Mouse (Mus musculus): ENCODE results near the gene Fxr1.
"Not testable (repeated sequence)": the region's sequence is repeated elsewhere in the genome, so short reads cannot be mapped to it uniquely, and the experiment has no call there.

The Fxr1 gene

DNA sequence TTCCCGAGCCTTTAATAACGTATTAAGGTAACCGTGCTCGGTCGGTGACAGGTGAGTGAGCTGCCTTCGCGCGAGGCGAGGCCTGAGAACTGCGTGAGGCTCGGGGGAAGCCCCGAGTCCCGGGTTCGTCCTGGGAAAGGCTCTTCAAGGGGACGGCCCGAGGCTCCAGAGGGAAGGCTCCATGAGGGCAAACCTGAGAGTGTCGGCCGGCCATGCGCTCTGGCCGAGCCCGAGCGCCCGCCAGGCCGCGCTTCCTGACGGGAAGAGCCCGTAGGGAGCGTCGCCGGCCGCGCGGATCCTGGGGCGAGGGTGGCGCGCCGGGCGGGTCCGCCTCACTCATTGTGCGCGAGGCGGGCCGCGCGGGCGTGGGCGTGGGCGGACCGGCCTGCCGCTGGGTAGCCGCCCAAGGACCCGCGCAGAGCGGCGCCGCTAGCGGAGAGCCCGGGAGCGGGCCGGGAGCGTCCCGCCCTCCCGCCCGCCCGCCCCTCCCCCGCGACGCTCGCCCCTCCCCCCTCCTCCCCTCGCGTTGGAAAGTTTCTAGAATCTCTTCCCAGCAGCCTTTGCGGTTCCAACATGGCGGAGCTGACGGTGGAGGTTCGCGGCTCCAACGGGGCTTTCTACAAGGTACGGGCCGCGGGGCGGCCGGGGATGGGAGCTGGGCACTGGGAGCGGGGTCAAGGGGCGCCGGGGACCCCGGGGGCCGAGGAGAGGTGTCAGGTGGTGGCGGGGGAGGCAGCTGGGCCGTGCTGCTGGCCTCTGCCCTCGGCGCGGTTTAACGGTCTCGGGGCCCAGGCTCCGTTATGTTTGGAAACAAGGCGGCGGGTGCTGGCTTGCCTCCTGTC, at the start of gene Fxr1:
Gene Fxr1, plus strand, starts transcription at position 404 of the 842 bp plus-strand sequence.
- DNase-seq (ENCODE audit: low spot score in 2 of 2) = peak; percentile 86 to 87

DNA sequence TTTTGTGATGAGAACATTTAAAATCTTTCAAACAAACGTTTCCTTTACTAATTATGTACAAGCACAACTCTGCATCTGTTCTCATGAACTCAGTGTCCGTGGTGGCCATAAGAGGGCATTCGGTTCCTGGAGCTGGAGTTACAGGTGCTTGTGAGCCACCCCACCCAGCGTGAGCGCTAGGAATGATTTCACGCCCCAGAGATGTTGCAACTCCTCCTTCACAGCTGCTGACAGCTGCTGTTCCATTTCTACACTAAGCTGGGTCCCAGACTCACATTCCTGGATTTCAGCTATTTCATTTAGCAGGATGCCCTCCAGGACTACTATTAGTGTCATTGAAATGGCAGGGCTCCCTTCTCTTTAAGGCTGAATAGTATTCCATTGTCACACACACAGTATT, 40.3 kb upstream of the Fxr1 start:
- DNase-seq (ENCODE audit: low spot score in 2 of 2) = no peak

DNA sequence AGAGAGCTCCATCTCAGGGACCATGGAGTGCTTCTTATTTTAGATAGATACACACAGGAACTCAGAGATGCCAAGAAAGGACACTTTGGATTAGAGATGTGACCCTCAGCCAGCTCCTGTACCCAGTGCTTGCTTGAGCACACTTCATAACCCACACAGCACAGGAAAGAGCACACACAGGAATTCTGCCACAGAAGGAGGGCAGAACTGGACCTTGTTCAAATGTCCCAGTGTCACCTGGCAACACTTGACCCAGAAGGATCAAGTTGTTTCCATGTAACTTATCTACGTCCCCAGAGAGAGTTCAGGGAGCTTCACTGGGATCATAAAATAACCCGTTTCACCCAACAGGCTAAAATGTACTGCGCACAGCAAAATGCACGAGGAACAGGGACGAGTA, 37.0 kb upstream of the Fxr1 start:
- DNase-seq (ENCODE audit: low spot score in 2 of 2) = peak in 1 of 2 experiments; percentile 27

DNA sequence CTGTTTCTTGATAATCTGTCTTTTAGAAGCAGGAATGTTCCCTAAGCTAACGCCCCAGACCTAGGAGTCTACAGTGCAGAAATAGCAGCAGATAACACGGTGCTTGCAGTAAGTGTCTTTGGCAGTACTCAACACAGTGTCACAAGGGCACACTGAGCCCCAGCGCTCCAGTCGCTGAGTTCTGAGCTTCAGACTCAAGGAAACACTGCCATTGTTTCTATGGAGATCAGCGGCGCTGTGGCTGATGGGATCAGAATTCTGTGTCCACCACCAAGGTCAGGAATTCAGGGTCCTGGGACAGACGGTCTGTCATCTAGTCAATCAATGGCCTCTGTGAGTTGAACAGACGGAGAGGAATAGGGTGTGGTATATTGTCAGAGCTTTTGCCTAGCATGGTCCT, 30.4 kb upstream of the Fxr1 start:
- peak; percentile 70 to 71 for DNase-seq (ENCODE audit: low spot score in 2 of 2)

DNA sequence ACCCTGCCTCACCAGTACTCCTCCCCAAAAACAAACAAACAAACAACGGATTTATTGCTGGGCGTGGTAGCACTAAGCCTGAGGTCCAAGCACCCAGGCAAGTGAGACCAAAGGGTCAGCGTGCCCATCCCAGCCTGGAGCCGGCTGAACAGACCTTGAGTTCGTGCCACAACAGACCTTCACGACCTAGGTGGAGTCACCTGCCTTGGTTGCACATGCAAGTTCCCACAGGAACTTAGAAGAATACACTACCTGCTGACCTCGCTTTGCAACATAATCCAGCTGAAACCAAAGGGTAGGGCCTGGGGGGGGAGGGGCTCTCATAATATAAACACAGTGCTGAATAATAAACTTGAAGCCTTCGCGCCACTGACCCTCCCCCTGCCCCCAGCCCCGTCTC, 29.3 kb upstream of the Fxr1 start:
- no peak for DNase-seq (ENCODE audit: low spot score in 2 of 2)

DNA sequence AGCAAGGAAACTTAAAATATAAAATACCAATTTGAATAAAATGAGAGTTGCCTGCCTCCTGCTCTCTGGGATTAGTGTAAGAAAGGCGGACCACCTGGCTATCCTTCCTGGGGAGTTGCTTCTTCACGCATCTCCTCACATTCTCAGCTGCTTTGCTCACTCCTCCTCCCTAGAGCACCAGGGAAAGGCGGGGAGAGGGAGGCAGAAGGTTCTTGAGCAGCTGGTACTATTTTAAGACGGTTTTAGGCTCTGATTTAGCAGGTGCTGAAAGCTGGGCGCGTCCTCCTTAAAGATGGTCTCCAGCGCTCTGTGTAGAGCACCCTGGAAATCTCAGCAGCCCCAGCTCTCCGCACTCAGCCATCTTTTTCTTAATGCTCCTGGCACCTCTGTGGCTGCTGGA, 28.8 kb upstream of the Fxr1 start:
- DNase-seq (ENCODE audit: low spot score in 2 of 2) = no peak

DNA sequence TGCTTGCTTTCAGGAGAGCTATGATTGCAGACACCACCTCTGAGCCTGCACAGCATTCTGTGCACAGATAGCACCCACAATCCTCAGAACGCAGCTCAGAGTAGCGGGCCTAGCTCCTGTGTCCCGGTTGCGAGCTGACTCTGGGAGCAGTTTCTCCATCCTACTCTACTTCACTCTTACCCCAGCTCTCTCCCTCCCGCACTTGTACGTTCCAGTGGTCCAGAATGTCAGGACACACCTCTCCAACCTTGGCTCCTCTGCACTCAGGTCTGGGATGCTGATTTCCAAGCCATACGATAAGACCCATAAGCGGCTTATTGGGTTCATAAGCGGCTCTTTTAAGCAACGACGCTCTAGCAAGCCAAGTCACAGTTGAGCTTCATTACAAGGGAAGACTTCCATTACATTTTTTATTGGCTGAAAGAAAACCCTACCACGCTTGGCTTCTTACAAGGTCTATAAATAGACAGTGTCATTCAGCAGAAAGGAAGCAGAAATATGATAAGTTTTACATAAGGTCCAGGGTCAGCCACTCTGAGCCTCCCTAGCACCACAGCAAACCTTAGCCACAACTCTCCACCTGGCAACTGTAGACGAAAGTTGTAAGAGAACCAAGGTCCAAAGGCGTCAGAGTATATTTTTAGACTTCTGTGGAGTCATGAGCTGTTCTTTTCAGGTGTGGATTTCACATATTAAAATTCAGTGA, 26.2 kb upstream of the Fxr1 start:
- DNase-seq (ENCODE audit: low spot score in 2 of 2) = peak; percentile 33 to 35

DNA sequence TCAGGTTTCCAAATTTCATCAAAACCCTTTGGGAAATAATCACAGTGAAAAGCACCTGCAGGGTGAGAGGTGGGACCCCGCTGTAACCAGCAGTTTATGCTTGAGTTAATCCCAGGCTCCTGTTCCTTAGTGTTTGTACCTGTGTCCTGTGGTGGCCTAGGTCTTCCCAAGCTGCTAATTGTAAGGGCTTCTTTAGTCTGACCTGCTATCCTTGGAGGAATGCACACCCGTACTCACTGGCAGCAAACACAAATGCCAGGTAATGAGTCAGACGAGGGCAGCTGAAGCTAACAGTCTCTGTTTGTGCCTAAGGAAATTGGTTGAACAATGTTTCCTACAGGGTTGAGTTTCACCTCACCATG, 25.6 kb upstream of the Fxr1 start:
- no peak for DNase-seq (ENCODE audit: low spot score in 2 of 2)

DNA sequence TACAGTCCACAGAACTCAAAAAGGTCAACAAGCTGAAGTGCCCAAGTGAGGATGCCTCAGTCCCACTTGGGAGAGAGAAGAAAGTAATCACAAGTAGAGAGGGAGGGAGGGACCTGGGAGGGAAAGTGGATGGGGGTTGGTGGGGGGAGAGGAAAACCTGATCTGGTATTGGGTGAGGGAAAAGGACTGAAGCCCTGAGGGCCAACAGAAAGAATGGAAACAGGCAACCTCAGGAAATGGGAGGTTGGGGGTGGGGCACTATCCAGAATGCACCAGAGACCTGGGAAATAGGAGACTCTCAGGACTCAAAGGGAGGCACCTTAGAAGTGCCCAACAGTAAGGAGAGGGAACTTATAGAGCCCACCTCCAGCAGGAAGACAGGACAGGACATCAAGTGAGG, 18.1 kb upstream of the Fxr1 start:
- DNase-seq (ENCODE audit: low spot score in 2 of 2) = not testable (repeated sequence)

DNA sequence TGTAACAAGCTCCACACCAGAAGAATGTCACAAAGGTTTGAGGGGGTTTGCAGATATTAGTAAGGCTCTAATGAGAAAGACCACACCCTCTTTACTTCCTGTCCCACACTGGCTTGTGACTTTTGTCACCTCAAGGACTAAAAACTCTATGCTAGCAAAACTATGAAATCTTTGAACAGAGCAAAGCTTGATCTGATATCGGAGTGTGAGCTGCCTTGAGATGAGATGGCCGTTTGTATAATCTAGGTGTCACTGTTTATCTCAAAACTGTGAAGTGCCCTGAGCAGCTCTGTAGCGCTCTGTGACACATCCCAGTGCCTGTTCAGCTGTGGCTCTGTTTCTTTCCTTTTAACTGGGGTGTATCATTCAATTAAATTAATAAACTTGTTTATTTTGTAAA, 15.9 kb upstream of the Fxr1 start:
- no peak for DNase-seq (ENCODE audit: low spot score in 2 of 2)

DNA sequence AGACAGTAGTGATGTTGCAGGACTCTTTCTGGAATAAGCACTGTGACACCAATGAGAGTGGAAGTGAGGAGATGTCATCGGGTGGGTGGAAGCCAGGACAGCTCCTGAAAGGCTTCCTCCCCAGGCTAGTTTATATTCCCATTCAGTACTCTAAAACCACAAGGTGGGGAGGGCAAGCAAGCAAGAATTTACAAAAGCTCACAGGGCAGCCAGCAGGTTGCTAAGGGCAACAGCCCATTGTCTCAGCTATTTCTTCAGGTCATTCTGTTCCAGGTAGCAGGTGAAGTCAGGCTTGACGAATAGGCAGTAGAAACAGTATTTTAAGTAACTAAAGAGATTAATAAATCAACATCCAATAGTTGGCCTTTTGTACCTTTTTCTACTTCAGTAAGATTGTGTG, 13.4 kb upstream of the Fxr1 start:
- no peak for DNase-seq (ENCODE audit: low spot score in 2 of 2)

DNA sequence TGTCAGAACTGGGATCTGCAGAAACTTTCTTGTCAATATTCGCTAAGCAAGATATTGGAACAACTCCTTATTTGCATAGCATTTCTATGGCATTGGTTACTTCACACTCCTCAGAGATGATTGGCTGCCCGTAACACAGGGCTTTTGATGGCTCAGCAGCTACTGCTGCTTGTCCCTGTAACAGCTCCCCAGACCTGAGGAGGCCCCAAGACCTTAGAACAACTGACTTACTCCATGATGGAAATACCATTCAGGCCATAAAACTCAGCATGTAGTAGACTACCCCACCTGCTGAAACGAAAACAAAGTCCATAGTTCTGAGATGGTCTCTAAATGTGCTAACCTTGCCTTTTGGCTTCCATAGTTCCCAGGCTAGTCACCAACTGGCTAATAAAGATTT, 12.9 kb upstream of the Fxr1 start:
- DNase-seq (ENCODE audit: low spot score in 2 of 2) = no peak

DNA sequence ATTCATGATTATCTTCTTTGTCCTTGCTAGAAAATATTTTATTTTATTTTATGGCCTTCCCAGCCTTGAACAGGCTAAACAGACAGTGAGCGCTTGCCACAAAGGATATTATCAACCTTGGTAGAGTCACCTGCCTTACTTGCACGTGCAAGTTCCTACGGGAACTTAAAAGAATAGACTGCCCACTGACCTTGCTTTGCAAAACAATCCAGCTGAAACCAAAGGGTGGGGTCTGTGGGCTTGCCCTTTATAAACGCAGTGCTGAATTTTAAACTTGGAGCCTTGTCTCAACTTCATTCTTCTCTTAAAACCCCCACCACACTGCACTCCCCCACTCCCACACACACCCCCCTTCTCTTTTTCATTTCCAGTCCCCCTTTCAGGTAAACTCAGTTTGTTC, 12.1 kb upstream of the Fxr1 start:
- no peak for DNase-seq (ENCODE audit: low spot score in 2 of 2)

DNA sequence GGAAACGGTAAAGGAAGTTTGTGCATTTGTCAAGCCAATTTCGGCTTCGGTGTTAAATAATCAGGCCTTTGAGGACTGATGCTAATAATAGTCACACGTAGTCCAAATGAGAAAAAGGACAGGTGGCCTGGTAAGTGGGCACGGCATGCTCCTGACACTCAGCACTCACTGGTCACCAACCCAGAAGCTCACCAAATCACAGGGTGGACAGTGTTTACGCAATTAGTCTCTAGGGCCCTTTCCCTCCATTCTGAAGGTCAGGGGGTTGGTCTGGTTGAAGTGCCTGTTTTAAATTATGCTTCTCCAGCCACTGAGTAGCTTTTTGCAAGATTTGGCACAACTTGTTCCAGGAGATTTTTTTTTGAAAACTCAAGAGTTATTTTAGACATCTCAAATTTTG, 11.6 kb upstream of the Fxr1 start:
- peak; percentile 46 to 50 for DNase-seq (ENCODE audit: low spot score in 2 of 2)

DNA sequence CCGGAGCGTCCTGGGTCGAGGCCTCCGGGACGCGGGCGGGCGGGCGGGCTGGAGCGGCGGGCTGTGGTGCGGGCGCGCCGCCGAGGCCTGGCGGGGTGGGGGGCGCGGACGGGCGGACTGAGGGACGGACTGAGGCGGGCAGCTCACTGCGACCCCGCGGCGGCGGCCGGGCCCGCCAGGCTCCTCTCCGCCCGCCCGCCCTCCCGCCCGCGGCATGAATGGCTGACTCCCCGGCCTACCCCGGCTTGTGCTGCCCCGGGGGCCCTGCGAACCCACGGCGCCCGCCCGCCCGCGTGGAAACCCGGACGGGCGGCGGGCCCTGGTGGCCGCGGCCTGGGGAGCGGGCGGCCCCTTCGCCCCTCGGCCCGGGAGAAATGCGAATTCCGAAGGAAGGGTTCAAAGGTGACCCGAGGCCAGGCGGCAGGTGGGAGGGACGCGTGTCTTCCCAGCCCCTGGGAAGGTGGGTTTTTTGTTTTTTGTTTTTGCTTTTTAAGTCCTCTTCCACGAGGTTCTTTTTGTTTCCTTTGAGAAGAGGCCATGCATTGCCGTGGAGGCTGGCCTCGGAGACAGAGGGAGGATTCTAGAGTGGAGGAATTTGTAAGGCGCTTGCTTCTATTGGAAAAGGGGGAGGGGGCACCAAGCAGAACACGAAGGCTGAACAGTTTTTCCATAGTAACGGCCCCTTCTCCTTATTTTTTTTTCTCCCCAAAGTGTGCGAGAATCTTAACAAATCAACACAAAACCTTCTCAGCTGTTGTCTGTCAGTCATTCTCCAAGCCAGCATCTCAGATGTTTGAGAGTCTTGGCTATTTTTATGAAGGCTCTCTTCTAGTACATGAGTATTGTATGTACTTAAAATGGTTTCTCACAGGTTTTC, 877 bp downstream of the Fxr1 start:
- DNase-seq (ENCODE audit: low spot score in 2 of 2) = no peak

DNA sequence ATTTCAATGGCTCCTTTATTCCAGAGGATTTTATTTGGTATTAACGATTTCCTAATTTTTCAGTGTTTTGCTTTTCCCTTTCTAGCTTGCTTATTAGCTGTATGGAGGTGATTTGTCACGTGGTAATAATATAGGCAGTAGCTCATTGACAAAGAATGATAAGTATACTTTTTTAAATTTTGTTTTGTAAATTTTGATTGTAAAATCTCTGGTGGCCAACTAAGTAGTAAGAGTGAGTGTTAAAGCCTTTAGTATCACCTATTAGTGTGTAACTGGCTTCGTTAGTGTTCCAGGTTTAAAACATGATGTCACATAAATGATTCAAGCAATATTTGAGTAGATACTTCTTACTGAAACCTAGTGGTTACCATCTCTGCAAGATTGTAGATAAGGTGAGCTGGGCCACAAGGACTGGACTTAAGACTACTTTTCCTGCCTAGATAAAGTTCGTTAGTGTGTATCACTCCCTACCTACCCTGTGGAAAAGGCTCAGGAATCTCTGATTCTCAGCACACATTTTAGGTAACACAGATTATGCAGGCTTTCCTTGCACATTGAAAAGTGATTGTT, 1.6 kb downstream of the Fxr1 start:
- DNase-seq (ENCODE audit: low spot score in 2 of 2) = no peak

DNA sequence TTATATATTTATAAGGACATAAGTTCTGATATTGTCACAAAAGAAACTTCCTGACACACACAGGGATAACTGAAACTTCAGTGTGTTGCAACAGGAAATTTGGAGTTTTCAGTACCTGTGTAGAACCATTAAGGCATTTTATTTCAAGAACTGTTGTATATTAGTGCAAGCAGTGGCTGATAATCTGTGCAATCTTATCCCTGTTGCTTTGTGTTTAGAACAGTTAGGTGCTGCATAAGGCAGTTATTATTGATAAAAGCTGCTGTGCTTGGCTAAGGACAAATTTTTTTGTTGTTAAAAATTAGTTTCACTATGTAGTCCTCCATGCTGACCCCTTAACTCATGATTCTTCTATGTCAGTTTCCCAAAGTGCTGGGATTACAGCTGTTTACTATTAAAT, 9.2 kb downstream of the Fxr1 start:
- no peak for DNase-seq (ENCODE audit: low spot score in 2 of 2)

DNA sequence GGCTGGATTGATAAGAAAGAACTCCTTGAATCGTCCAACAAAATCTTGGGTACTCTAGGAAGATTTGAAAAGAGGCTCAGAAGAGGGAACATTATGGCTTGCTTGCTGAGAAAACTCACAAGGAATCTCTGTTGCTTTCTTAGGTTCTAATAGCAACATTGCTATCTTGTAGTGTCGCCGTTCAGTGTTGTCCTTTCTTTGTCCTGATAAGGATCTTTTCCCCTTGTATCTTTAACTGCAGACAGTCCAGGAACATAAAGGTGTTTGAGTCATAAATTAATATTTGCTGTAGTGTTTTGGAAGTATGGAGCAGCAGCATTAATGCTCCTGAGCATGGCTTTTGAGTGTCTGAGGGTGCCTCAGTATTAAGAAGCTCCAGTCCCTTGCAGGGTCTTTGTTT, 10.9 kb downstream of the Fxr1 start:
- DNase-seq (ENCODE audit: low spot score in 2 of 2) = no peak

DNA sequence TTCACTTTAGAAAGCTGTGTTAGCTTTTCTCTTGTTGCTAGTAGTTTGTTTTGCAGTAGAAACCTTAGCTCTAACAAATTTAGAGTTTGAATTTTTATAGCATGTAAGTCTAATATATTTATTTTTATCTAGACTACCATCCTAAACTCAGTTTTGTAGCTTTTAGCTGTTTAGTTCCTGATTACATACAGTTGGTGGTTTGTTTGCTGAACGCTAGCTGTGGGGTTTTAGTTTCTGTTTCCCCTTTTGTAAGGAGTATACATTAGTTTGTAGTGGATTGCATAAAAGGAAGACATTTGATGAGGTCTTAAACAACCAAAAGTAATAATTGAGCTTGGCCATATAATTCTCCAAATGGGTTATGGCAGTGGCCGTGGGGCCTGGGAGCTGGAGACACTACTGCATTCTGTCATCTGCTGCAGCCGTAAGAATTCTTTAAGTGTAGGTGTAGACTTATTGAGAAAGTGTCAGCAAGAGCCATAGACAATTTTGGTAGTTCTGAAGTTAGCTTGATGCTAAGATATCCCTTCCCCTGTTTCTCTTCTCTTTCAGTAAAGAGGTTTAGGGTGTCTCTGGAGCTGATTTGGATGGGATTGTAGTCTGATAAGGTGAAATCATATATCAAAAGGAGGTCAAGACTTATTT, 14.1 kb downstream of the Fxr1 start:
- no peak for DNase-seq (ENCODE audit: low spot score in 2 of 2)

DNA sequence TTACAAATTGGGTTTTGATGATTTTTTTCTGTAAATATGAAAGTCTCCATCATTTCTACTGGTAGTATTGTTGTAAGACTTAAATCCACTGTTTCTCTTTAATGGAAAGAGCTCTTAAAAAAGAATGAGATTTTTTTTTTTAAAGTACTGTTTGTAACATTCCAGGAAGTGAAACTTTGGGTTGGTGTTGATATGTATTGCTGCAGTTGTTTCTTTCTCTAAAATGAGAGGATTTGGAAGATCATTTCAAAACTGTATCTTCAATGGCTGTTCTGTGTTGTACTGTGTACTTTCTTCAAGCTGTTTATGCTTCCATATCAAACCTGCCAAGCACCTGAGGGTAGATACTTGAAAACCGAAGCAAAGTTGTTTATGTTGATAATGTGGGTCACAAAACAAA, 15.1 kb downstream of the Fxr1 start:
- no peak for DNase-seq (ENCODE audit: low spot score in 2 of 2)

DNA sequence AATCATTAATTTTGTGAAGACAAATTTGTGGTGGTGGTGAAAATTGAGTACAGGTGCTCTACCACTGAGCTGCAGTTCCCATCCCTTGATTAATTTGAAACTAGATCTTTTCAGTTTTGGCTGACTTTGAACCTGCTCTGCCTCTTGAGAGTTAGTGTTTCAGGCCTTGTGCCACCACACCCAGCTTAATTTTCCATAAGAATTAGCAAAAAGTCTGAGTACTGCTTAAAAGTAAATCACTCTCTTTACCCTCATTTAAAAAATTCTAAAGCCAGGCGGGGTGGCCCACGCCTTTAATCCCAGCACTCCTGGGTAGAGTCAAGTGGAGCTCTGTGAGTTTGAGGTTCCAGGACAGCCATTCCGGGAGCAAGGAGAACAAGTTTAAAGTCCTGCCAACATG, 16.0 kb downstream of the Fxr1 start:
- no peak for DNase-seq (ENCODE audit: low spot score in 2 of 2)

DNA sequence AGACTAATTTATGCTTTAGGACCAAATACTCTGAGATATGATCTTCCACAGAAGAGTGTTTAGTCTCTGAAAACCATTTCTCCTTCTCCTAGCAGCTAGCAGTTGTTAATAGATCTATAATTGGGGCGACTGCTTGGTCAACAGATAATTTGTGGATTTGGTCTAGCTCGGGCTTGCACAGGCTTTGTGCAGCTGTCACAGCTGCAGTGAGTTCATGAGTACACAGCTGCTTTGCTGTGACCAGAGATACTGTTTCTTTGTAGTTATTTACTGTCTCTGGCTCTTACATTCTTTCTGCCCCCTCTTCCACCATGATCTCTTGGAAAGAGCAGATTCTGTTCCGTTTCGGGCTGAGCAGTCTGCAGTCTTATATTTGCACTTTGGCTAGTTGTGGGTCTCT, 22.2 kb downstream of the Fxr1 start:
- DNase-seq (ENCODE audit: low spot score in 2 of 2) = no peak
